Mouse (Mus musculus) liver, embryonic 14.5 days (tissue): ENCODE results near the gene Setd7.

ENCODE experiments used
- CTCF ChIP-seq: IDR thresholded peaks from 2 replicates; pipeline ENCODE4 v1.5.1; 2016; ENCODE audit warnings: antibody characterized with exemption, low read depth, control low read depth
- EP300 ChIP-seq: IDR thresholded peaks from 2 replicates; pipeline ENCODE4 v1.6.1; 2016; ENCODE audit warnings: antibody characterized with exemption, low read depth

DNA sequence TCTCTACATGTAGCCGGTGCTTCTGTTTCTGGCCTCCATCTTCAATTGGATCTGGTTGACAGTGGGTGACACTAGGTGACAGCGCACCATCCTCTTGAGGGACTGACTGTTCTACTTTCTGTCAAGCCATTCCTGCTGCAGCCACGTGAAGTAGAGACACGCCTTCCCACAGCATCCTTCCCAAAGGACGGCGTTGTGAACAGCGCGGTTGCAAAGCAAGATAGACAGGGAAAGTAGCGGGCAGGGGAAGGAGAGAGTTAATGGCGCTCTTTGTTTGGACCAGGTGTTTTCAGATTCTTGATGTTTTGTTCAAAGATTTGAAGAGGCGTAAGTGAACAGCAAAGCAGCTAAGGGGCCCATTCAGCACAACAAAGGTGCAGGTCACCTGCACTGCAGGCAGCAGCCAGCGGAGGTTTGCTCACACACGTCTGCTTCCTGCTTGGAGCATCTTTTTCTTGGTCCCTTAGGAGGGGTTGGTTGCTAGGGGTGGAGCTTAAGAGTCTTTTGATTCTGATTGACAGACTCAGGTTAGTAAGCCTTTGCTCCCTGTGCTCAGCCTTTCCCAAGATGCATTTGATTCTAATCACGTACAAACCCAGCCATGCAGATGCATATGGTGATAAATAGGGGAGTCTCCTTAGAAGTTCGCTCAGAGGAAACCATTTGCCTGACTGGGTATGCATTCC is 29.7 kb upstream of the Setd7 start:
- TF ChIP-seq EP300 (no peak), CTCF (no peak)
